Mouse (Mus musculus): ENCODE results near the gene Elp4. TPM values are rescaled to one million over a fixed set of nuclear protein-coding genes. Genes with fewer than 3 reads are reported as not detected.

The Elp4 gene
- 10 to 100 TPM; 17.3 to 28.9 (median 20.5) TPM for total RNA-seq (2022)

- peak; percentile 97 to 98 for DNase-seq (ENCODE audit: low spot score in 2 of 2)
These were observed at the start of gene Elp4, which contains the start of gene Immp1l for GRCm38 (mm10) chr2:105903896-105904756. Gene Elp4, minus strand, starts transcription at chr2:105904564. Gene Immp1l, plus strand, starts transcription at chr2:105904638.

GRCm38 (mm10) chr2:105953862-105954261, 49.5 kb upstream of the Elp4 start:
- DNase-seq (ENCODE audit: low spot score in 2 of 2) = no peak

GRCm38 (mm10) chr2:105951350-105951940, 47.1 kb upstream of the Elp4 start:
- no peak for DNase-seq (ENCODE audit: low spot score in 2 of 2)

- DNase-seq (ENCODE audit: low spot score in 2 of 2) = no peak
These were observed 45.8 kb upstream of the Elp4 start for GRCm38 (mm10) chr2:105950131-105950530.

- no peak for DNase-seq (ENCODE audit: low spot score in 2 of 2)
These were observed 13.4 kb upstream of the Elp4 start for GRCm38 (mm10) chr2:105917623-105918346.

GRCm38 (mm10) chr2:105916671-105917070, 12.3 kb upstream of the Elp4 start:
- no peak for DNase-seq (ENCODE audit: low spot score in 2 of 2)

GRCm38 (mm10) chr2:105913655-105914366, 9.4 kb upstream of the Elp4 start:
- DNase-seq (ENCODE audit: low spot score in 2 of 2) = no peak

GRCm38 (mm10) chr2:105910611-105911010, 6.2 kb upstream of the Elp4 start:
- no peak for DNase-seq (ENCODE audit: low spot score in 2 of 2)

GRCm38 (mm10) chr2:105908351-105908750, 4.0 kb upstream of the Elp4 start:
- no peak for DNase-seq (ENCODE audit: low spot score in 2 of 2)

- DNase-seq (ENCODE audit: low spot score in 2 of 2) = no peak
These were observed 388 bp upstream of the Elp4 start for GRCm38 (mm10) chr2:105904757-105905146.

- no peak for DNase-seq (ENCODE audit: low spot score in 2 of 2)
These were observed 13.5 kb downstream of the Elp4 start for GRCm38 (mm10) chr2:105890816-105891215.

- DNase-seq (ENCODE audit: low spot score in 2 of 2) = no peak
These were observed 31.0 kb downstream of the Elp4 start for GRCm38 (mm10) chr2:105873403-105873802.

- DNase-seq (ENCODE audit: low spot score in 2 of 2) = peak in 1 of 2 experiments; percentile 31
These were observed 49.6 kb downstream of the Elp4 start for GRCm38 (mm10) chr2:105854740-105855139.

- DNase-seq (ENCODE audit: low spot score in 2 of 2) = no peak
These were observed 51.4 kb downstream of the Elp4 start for GRCm38 (mm10) chr2:105852971-105853370.

- DNase-seq (ENCODE audit: low spot score in 2 of 2) = no peak
These were observed 52.6 kb downstream of the Elp4 start for GRCm38 (mm10) chr2:105851714-105852293.

GRCm38 (mm10) chr2:105843151-105843550, 61.2 kb downstream of the Elp4 start:
- DNase-seq (ENCODE audit: low spot score in 2 of 2) = no peak

- no peak for DNase-seq (ENCODE audit: low spot score in 2 of 2)
These were observed 86.4 kb downstream of the Elp4 start for GRCm38 (mm10) chr2:105817965-105818364.

- no peak for DNase-seq (ENCODE audit: low spot score in 2 of 2)
These were observed 89.2 kb downstream of the Elp4 start for GRCm38 (mm10) chr2:105815170-105815569.

- no peak for DNase-seq (ENCODE audit: low spot score in 2 of 2)
These were observed 91.3 kb downstream of the Elp4 start for GRCm38 (mm10) chr2:105813041-105813440.

GRCm38 (mm10) chr2:105810286-105810685, 94.1 kb downstream of the Elp4 start:
- DNase-seq (ENCODE audit: low spot score in 2 of 2) = no peak

GRCm38 (mm10) chr2:105806571-105806970, 97.8 kb downstream of the Elp4 start:
- no peak for DNase-seq (ENCODE audit: low spot score in 2 of 2)
